ENCODE assay signal across 12 mouse cellular contexts in the genomic region with DNA sequence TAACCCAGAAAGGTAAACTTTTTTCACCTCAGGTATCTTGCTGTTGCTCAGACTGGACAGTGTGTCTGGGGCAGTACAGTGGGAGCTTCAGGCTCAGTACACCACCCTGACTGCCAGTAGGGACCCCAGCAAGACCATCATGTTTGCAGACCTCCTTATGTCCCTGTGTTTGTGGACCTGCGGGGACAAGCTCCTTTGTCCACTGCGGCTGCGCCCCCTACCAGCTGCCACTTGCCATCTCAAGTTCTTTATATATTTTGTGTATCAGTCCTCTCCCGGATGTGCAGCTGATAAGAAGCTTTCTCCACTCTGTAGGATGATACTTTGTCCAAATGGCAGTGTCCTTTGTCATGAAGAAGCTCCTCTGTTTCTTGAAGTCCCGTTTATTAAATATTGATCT. TPM values are rescaled to one million over a fixed set of nuclear protein-coding genes. Genes with fewer than 3 reads are reported as not detected.
DNase-seq lines count a peak whose midpoint lies in the region; ATAC-seq and TF ChIP-seq lines count a peak whose summit lies in the region.
"Had no signal": no experiment of that assay in that cellular context is flagged by ENCODE, and none has a peak within 500 bp of the region (broad histone marks: within the 10 kb centered on the region; RNA-seq: fewer than 3 reads in every experiment).

No protein-coding gene starts in this region.

- TF ChIP-seq EP300 in stomach, postnatal 0 days (optimal IDR thresholded peaks at IDR 0.05), result no peak

- no peak overlapping the region for H3K4me3 ChIP-seq in kidney, postnatal 0 days (replicated peaks; ENCODE audit: low read depth, low read length)
- H3K4me3 ChIP-seq in kidney, embryonic 15.5 days (replicated peaks), result no peak overlapping the region
- H3K4me3 ChIP-seq in stomach, postnatal 0 days (ENCODE audit: low read depth, low read length), result no peak overlapping the region
- no peak overlapping the region for H3K4me3 ChIP-seq in midbrain, embryonic 10.5 days

- peak; percentile 51 for TF ChIP-seq CTCF in kidney, postnatal 0 days (IDR thresholded peaks at IDR 0.05; ENCODE audit: low read depth)
- peak; percentile 42 for TF ChIP-seq CTCF in stomach, postnatal 0 days (IDR thresholded peaks at IDR 0.05; ENCODE audit: low read depth)

- H3K27me3 ChIP-seq in kidney, postnatal 0 days (ENCODE audit: insufficient read depth, low read length), result no peaks in the 10 kb centered on the region
- no peaks in the 10 kb centered on the region for H3K27me3 ChIP-seq in kidney, embryonic 15.5 days
- no peaks in the 10 kb centered on the region for H3K27me3 ChIP-seq in stomach, postnatal 0 days (ENCODE audit: control insufficient read depth, insufficient read depth, low read length)
- no peaks in the 10 kb centered on the region for H3K27me3 ChIP-seq in midbrain, embryonic 10.5 days (ENCODE audit: low read depth, poor library complexity, severe bottlenecking)

- 63% methylated on average over 5 of the region's 5 CpGs for WGBS in kidney, postnatal 0 days
- WGBS in kidney, embryonic 15.5 days, result 63% methylated on average over 5 of the region's 5 CpGs
- 54% methylated on average over 5 of the region's 5 CpGs for WGBS in stomach, postnatal 0 days
- 67% methylated on average over 5 of the region's 5 CpGs for WGBS in midbrain, embryonic 10.5 days

- no peak overlapping the region for H3K9ac ChIP-seq in kidney, postnatal 0 days (ENCODE audit: low read depth, low read length)
- H3K9ac ChIP-seq in kidney, embryonic 15.5 days, result no peak overlapping the region
- H3K9ac ChIP-seq in stomach, postnatal 0 days (ENCODE audit: low read length), result no peak overlapping the region

- H3K9me3 ChIP-seq in kidney, postnatal 0 days (replicated peaks; ENCODE audit: low read length), result no peaks in the 10 kb centered on the region
- no peaks in the 10 kb centered on the region for H3K9me3 ChIP-seq in kidney, embryonic 15.5 days (replicated peaks)
- H3K9me3 ChIP-seq in stomach, postnatal 0 days (ENCODE audit: control insufficient read depth, low read length), result no peaks in the 10 kb centered on the region
- no peaks in the 10 kb centered on the region for H3K9me3 ChIP-seq in midbrain, embryonic 10.5 days (replicated peaks)

- no peaks in the 10 kb centered on the region for H3K36me3 ChIP-seq in kidney, postnatal 0 days (ENCODE audit: insufficient read depth, low read length)
- no peaks in the 10 kb centered on the region for H3K36me3 ChIP-seq in kidney, embryonic 15.5 days
- no peaks in the 10 kb centered on the region for H3K36me3 ChIP-seq in stomach, postnatal 0 days (ENCODE audit: control insufficient read depth, insufficient read depth, low read length)
- H3K36me3 ChIP-seq in midbrain, embryonic 10.5 days, result no peaks in the 10 kb centered on the region

- DNase-seq in adrenal gland, postnatal 25 days, result peak; percentile 24
- no peak for DNase-seq in adrenal gland, adult 18-20 months (ENCODE audit: low spot score in 2 of 2)
- no peak for DNase-seq in kidney, postnatal 0 days (ENCODE audit: low spot score)
- DNase-seq in retina, embryonic 14.5 days (ENCODE audit: low spot score), result peak; percentile 28
- DNase-seq in retina, postnatal 1 day, result no peak
- DNase-seq in stomach, postnatal 0 days (ENCODE audit: low spot score), result no peak
- no peak for DNase-seq in midbrain, embryonic 10.5 days (ENCODE audit: low spot score)
- DNase-seq: layer of hippocampus, adult 9-11 months had no signal

- ATAC-seq in kidney, postnatal 0 days (replicated peaks; ENCODE audit: low FRiP score, low read depth), result no peak
- no peak for ATAC-seq in kidney, embryonic 15.5 days (replicated peaks; ENCODE audit: low FRiP score)
- no peak for ATAC-seq in stomach, postnatal 0 days (ENCODE audit: low FRiP score, low TSS enrichment)

- no peak overlapping the region for H3K4me2 ChIP-seq in kidney, postnatal 0 days (ENCODE audit: low read length)
- H3K4me2 ChIP-seq in kidney, embryonic 15.5 days, result no peak overlapping the region
- H3K4me2 ChIP-seq in stomach, postnatal 0 days (replicated peaks; ENCODE audit: low read depth), result no peak overlapping the region

- H3K27ac ChIP-seq in kidney, postnatal 0 days, result no peak overlapping the region
- no peak overlapping the region for H3K27ac ChIP-seq in kidney, embryonic 15.5 days
- H3K27ac ChIP-seq in stomach, postnatal 0 days (replicated peaks), result no peak overlapping the region
- H3K27ac ChIP-seq in midbrain, embryonic 10.5 days (replicated peaks), result no peak overlapping the region

- H3K4me1 ChIP-seq in kidney, postnatal 0 days (replicated peaks; ENCODE audit: insufficient read depth, low read length), result no peaks in the 10 kb centered on the region
- H3K4me1 ChIP-seq in kidney, embryonic 15.5 days, result no peaks in the 10 kb centered on the region
- H3K4me1 ChIP-seq in stomach, postnatal 0 days (replicated peaks; ENCODE audit: control insufficient read depth, insufficient read depth), result no peaks in the 10 kb centered on the region
- no peaks in the 10 kb centered on the region for H3K4me1 ChIP-seq in midbrain, embryonic 10.5 days

RNA-seq across cellular contexts. Expression of a gene that starts 30.2 kb away (rescaled TPM):
- total RNA-seq in adrenal gland, postnatal 25 days (2021), result 54.4 and 68.9 TPM in 2 replicates
- total RNA-seq in adrenal gland, adult 18-20 months (2021), result 10 to 100 TPM; 35.6 to 37.4 TPM
- polyA plus RNA-seq in kidney, postnatal 0 days (2015; fragmentation: Nextera tagmentation; extraction: Ambion mirVana), result 69.0 and 73.9 TPM in 2 replicates
- 109 and 115 TPM in 2 replicates for polyA plus RNA-seq in kidney, embryonic 15.5 days (2015; fragmentation: Nextera tagmentation; extraction: Ambion mirVana)
- 36.0 and 40.8 TPM in 2 replicates for polyA plus RNA-seq in stomach, postnatal 0 days (2015; fragmentation: Nextera tagmentation; extraction: Ambion mirVana)
- polyA plus RNA-seq in midbrain, embryonic 10.5 days (2016; fragmentation: Nextera tagmentation; extraction: Ambion mirVana), result 101 and 117 TPM in 2 replicates

RNA-seq across cellular contexts. Expression of a gene that starts 51.7 kb away (rescaled TPM):
- not detected in 2 replicates for total RNA-seq in adrenal gland, postnatal 25 days (2021)
- not detected for total RNA-seq in adrenal gland, adult 18-20 months (2021)
- 0.43 and 0.45 TPM in 2 replicates for polyA plus RNA-seq in kidney, postnatal 0 days (2015; fragmentation: Nextera tagmentation; extraction: Ambion mirVana)
- 1.5 TPM in 1 of 2 replicates, not detected in the other for polyA plus RNA-seq in kidney, embryonic 15.5 days (2015; fragmentation: Nextera tagmentation; extraction: Ambion mirVana)
- 0.48 TPM in 1 of 2 replicates, not detected in the other for polyA plus RNA-seq in stomach, postnatal 0 days (2015; fragmentation: Nextera tagmentation; extraction: Ambion mirVana)
- polyA plus RNA-seq in midbrain, embryonic 10.5 days (2016; fragmentation: Nextera tagmentation; extraction: Ambion mirVana), result 0.36 and 0.56 TPM in 2 replicates
- polyA plus RNA-seq: C2C12; cortical plate, adult 2 months; limb, embryonic 14.5 days had no signal

Comparison
In these comparisons a context has a peak if more than half of its experiments do, and no peak if none do; other contexts are left out.
1. DNase-seq: peak in adrenal gland, postnatal 25 days (single experiment) and retina, embryonic 14.5 days (single experiment); none in adrenal gland, adult 18-20 months (0 of 2), kidney, postnatal 0 days (single experiment), retina, postnatal 1 day (single experiment), stomach, postnatal 0 days (single experiment) and midbrain, embryonic 10.5 days (single experiment).